ENCODE assay signal across 24 mouse cellular contexts in the genomic region with DNA sequence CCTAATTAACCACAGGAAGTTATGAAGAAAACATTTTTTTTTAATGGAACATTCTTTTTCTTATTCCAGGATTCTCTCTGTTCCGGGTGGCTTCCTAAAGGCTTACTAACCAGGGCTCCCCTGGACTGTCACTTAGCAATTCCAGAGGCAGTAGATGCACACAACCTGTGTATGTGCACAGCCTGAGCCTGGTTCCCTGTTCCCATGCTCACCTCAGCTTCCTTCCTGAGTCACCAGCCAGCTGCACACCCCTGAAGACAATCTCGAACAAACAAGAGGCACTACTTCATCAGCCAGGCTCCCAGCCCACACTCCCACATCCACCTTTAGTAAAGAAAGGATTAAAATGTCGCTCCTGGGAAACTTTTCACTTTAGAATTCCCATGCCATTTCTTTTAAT.
DNase-seq lines count a peak whose midpoint lies in the region; ATAC-seq and TF ChIP-seq lines count a peak whose summit lies in the region.
"Had no signal": no experiment of that assay in that cellular context is flagged by ENCODE, and none has a peak within 500 bp of the region (broad histone marks: within the 10 kb centered on the region; RNA-seq: fewer than 3 reads in every experiment).

No protein-coding gene starts in this region.

- DNase-seq in frontal cortex, postnatal 25 days (ENCODE audit: low spot score in 2 of 2): no peak
- peak; percentile 18 for DNase-seq in lung, postnatal 0 days (ENCODE audit: low spot score)
- no peak for DNase-seq in lung, postnatal 25 days (ENCODE audit: low spot score)
- DNase-seq in stomach, postnatal 0 days (ENCODE audit: low spot score): peak; percentile 70
- no peak for DNase-seq in gastrocnemius, postnatal 25 days
- DNase-seq: adrenal gland, adult 2 months; adrenal gland, postnatal 10 days; adrenal gland, postnatal 25 days; B cell, adult 2 months; cerebellum, adult 11-12 months; cerebellum, adult 2 months; cerebellum, adult 9-10 months; cerebellum, postnatal 10 days; cerebellum, postnatal 25 days had no signal

- H3K36me3 ChIP-seq in lung, postnatal 0 days (ENCODE audit: insufficient read depth, low read length): no peaks in the 10 kb centered on the region
- H3K36me3 ChIP-seq in stomach, embryonic 14.5 days (ENCODE audit: control insufficient read depth, insufficient read depth, low read length): no peaks in the 10 kb centered on the region
- no peaks in the 10 kb centered on the region for H3K36me3 ChIP-seq in stomach, postnatal 0 days (ENCODE audit: control insufficient read depth, insufficient read depth, low read length)
- H3K36me3 ChIP-seq: embryonic facial prominence, embryonic 10.5 days; embryonic facial prominence, embryonic 12.5 days; forebrain, embryonic 12.5 days; G1E had no signal

- H3K9me3 ChIP-seq in lung, postnatal 0 days (ENCODE audit: low read length): no peaks in the 10 kb centered on the region
- no peaks in the 10 kb centered on the region for H3K9me3 ChIP-seq in stomach, embryonic 14.5 days (ENCODE audit: control insufficient read depth, low read depth, low read length)
- H3K9me3 ChIP-seq in stomach, postnatal 0 days (ENCODE audit: control insufficient read depth, low read length): no peaks in the 10 kb centered on the region
- H3K9me3 ChIP-seq: embryonic facial prominence, embryonic 10.5 days; embryonic facial prominence, embryonic 12.5 days; forebrain, embryonic 12.5 days; G1E had no signal

- H3K27ac ChIP-seq in lung, postnatal 0 days (ENCODE audit: low read length): no peak overlapping the region
- H3K27ac ChIP-seq in stomach, embryonic 14.5 days (ENCODE audit: low read length): no peak overlapping the region
- H3K27ac ChIP-seq in stomach, postnatal 0 days (replicated peaks): no peak overlapping the region
- H3K27ac ChIP-seq: embryonic facial prominence, embryonic 10.5 days; embryonic facial prominence, embryonic 12.5 days; forebrain, embryonic 12.5 days had no signal

- ATAC-seq in frontal cortex, adult (ENCODE audit: low TSS enrichment): 0 out of 2 replicates have a peak, but pooled peaks have one; percentile 24
- no peak for ATAC-seq in lung, postnatal 0 days
- ATAC-seq in stomach, embryonic 14.5 days (ENCODE audit: insufficient number of reproducible peaks, insufficient read depth, low FRiP score, low read depth): 0 out of 2 replicates have a peak, but pooled peaks have one; percentile 42
- peak; percentile 97 for ATAC-seq in stomach, postnatal 0 days (ENCODE audit: low FRiP score, low TSS enrichment)
- no peak for ATAC-seq in megakaryocyte, adult 5-6 weeks (ENCODE audit: poor library complexity, severe bottlenecking)
- ATAC-seq: CD4-positive, CD25-positive, alpha-beta regulatory T cell, adult 4 months; forebrain, embryonic 14.5 days; forebrain, embryonic 16.5 days had no signal

- no peak for TF ChIP-seq EP300 in lung, postnatal 0 days (IDR thresholded peaks at IDR 0.05)
- no peak for TF ChIP-seq EP300 in stomach, postnatal 0 days (optimal IDR thresholded peaks at IDR 0.05)

- H3K4me3 ChIP-seq in lung, postnatal 0 days (ENCODE audit: low read depth, low read length): no peak overlapping the region
- no peak overlapping the region for H3K4me3 ChIP-seq in stomach, embryonic 14.5 days (ENCODE audit: low read depth, low read length)
- no peak overlapping the region for H3K4me3 ChIP-seq in stomach, postnatal 0 days (ENCODE audit: low read depth, low read length)
- H3K4me3 ChIP-seq: embryonic facial prominence, embryonic 10.5 days; embryonic facial prominence, embryonic 12.5 days; forebrain, embryonic 12.5 days had no signal

- no peaks in the 10 kb centered on the region for H3K27me3 ChIP-seq in lung, postnatal 0 days (replicated peaks; ENCODE audit: insufficient read depth, low read length)
- H3K27me3 ChIP-seq in stomach, embryonic 14.5 days (ENCODE audit: control insufficient read depth, insufficient read depth, low read length): no peaks in the 10 kb centered on the region
- no peaks in the 10 kb centered on the region for H3K27me3 ChIP-seq in stomach, postnatal 0 days (ENCODE audit: control insufficient read depth, insufficient read depth, low read length)
- H3K27me3 ChIP-seq: embryonic facial prominence, embryonic 12.5 days; forebrain, embryonic 12.5 days had no signal

- H3K9ac ChIP-seq in lung, postnatal 0 days (replicated peaks; ENCODE audit: low read depth): no peak overlapping the region
- H3K9ac ChIP-seq in stomach, embryonic 14.5 days (replicated peaks; ENCODE audit: low read depth, low read length): no peak overlapping the region
- no peak overlapping the region for H3K9ac ChIP-seq in stomach, postnatal 0 days (ENCODE audit: low read length)
- H3K9ac ChIP-seq: embryonic facial prominence, embryonic 12.5 days; forebrain, embryonic 12.5 days had no signal

- WGBS in lung, postnatal 0 days: 42% methylated on average over 3 of the region's 3 CpGs
- WGBS in stomach, embryonic 14.5 days: 45% methylated on average over 3 of the region's 3 CpGs
- 44% methylated on average over 3 of the region's 3 CpGs for WGBS in stomach, postnatal 0 days

- H3K4me1 ChIP-seq in lung, postnatal 0 days (ENCODE audit: insufficient read depth, low read depth, low read length): no peaks in the 10 kb centered on the region
- H3K4me1 ChIP-seq in stomach, embryonic 14.5 days (ENCODE audit: control insufficient read depth, insufficient read depth, low read length): 0 out of 2 replicates have a peak, but pooled peaks cover 6% of the 10 kb centered on the region
- no peaks in the 10 kb centered on the region for H3K4me1 ChIP-seq in stomach, postnatal 0 days (replicated peaks; ENCODE audit: control insufficient read depth, insufficient read depth)

- no peak overlapping the region for H3K4me2 ChIP-seq in lung, postnatal 0 days (replicated peaks; ENCODE audit: low read depth, low read length)
- no peak overlapping the region for H3K4me2 ChIP-seq in stomach, embryonic 14.5 days (replicated peaks; ENCODE audit: low read depth, low read length)
- no peak overlapping the region for H3K4me2 ChIP-seq in stomach, postnatal 0 days (replicated peaks; ENCODE audit: low read depth)
- H3K4me2 ChIP-seq: embryonic facial prominence, embryonic 12.5 days; forebrain, embryonic 12.5 days had no signal

- no peak for TF ChIP-seq CTCF in lung, postnatal 0 days (IDR thresholded peaks at IDR 0.05)
- no peak for TF ChIP-seq CTCF in stomach, postnatal 0 days (IDR thresholded peaks at IDR 0.05; ENCODE audit: low read depth)

Comparison
In these comparisons a context has a peak if more than half of its experiments do, and no peak if none do; other contexts are left out.
1. DNase-seq: peak in lung, postnatal 0 days (single experiment) and stomach, postnatal 0 days (single experiment); none in frontal cortex, postnatal 25 days (0 of 2), lung, postnatal 25 days (single experiment) and gastrocnemius, postnatal 25 days (single experiment).
2. ATAC-seq: peak in frontal cortex, adult (single experiment), stomach, embryonic 14.5 days (single experiment) and stomach, postnatal 0 days (single experiment); none in lung, postnatal 0 days (single experiment) and megakaryocyte, adult 5-6 weeks (single experiment).